ENCODE assay signal across 8 mouse cellular contexts in genomic region chr6:38635941-38636851, GRCm38 (mm10). TPM values are rescaled to one million over a fixed set of nuclear protein-coding genes. Genes with fewer than 3 reads are reported as not detected.
DNase-seq lines count a peak whose midpoint lies in the region; ATAC-seq and TF ChIP-seq lines count a peak whose summit lies in the region.

No protein-coding gene starts in this region.

- TF ChIP-seq POLR2A in cerebellum, adult 2 months (IDR thresholded peaks at IDR 0.05; ENCODE audit: borderline replicate concordance, insufficient read depth, low read length) = no peak
- no peak for TF ChIP-seq POLR2A in limb, embryonic 14.5 days (IDR thresholded peaks at IDR 0.05; ENCODE audit: borderline replicate concordance, extremely low read depth, insufficient read depth, insufficient read length)

- H3K4me2 ChIP-seq in forebrain, embryonic 11.5 days (ENCODE audit: low read depth, low read length, severe bottlenecking) = peak overlapping the region; percentile 96
- peak overlapping the region; percentile 99 for H3K4me2 ChIP-seq in hindbrain, embryonic 12.5 days (replicated peaks)
- peak overlapping the region; percentile 100 for H3K4me2 ChIP-seq in limb, embryonic 14.5 days (replicated peaks; ENCODE audit: low read depth, low read length, severe bottlenecking)
- peak overlapping the region; percentile 97 for H3K4me2 ChIP-seq in midbrain, embryonic 16.5 days (ENCODE audit: low read length)

- DNase-seq in cerebellum, adult 2 months = peak; percentile 35 to 45
- no peak for DNase-seq in cerebellum, adult 9-11 months
- DNase-seq in R1 (ENCODE audit: low read depth, low spot score) = peak; percentile 49
- peak; percentile 68 for DNase-seq in forebrain, embryonic 11.5 days (ENCODE audit: low spot score)
- DNase-seq in limb, embryonic 14.5 days (ENCODE audit: low spot score) = peak; percentile 22
- peak; percentile 38 to 49 for DNase-seq in urinary bladder, postnatal 36 days (ENCODE audit: low spot score in 2 of 2)

- ATAC-seq in forebrain, embryonic 11.5 days (replicated peaks; ENCODE audit: low FRiP score) = peak; percentile 37; the same call in 1 of the 2 replicates
- ATAC-seq in hindbrain, embryonic 12.5 days (ENCODE audit: low FRiP score) = peak; percentile 62
- ATAC-seq in limb, embryonic 14.5 days (ENCODE audit: low FRiP score, low read depth) = peak; percentile 23; the same call in 1 of the 2 replicates
- ATAC-seq in midbrain, embryonic 16.5 days = peak; percentile 67

- WGBS in cerebellum, adult 2 months = under 1% methylated on average over 71 of the region's 72 CpGs
- 2% methylated on average over 56 of the region's 72 CpGs for WGBS in forebrain, embryonic 11.5 days
- WGBS in hindbrain, embryonic 12.5 days = 2% methylated on average over 49 of the region's 72 CpGs
- 2% methylated on average over 40 of the region's 72 CpGs for WGBS in limb, embryonic 14.5 days
- 1% methylated on average over 64 of the region's 72 CpGs for WGBS in midbrain, embryonic 16.5 days

- H3K36me3 ChIP-seq in forebrain, embryonic 11.5 days (ENCODE audit: control insufficient read depth, insufficient read depth, low read length) = no peaks in the 10 kb centered on the region
- H3K36me3 ChIP-seq in hindbrain, embryonic 12.5 days = no peaks in the 10 kb centered on the region
- no peaks in the 10 kb centered on the region for H3K36me3 ChIP-seq in limb, embryonic 14.5 days (ENCODE audit: control insufficient read depth, insufficient read depth, low read length)
- H3K36me3 ChIP-seq in midbrain, embryonic 16.5 days (ENCODE audit: control insufficient read depth, insufficient read depth, low read length) = no peaks in the 10 kb centered on the region

- peak overlapping the region; percentile 44 for H3K9ac ChIP-seq in forebrain, embryonic 11.5 days (ENCODE audit: low read length)
- peak overlapping the region; percentile 65 for H3K9ac ChIP-seq in hindbrain, embryonic 12.5 days
- peak overlapping the region; percentile 49 for H3K9ac ChIP-seq in limb, embryonic 14.5 days (ENCODE audit: low read depth, low read length, severe bottlenecking)
- peak overlapping the region; percentile 47 for H3K9ac ChIP-seq in midbrain, embryonic 16.5 days (ENCODE audit: low read depth, low read length)

- peak overlapping the region; percentile 31 for H3K4me3 ChIP-seq in cerebellum, adult 2 months (replicated peaks; ENCODE audit: insufficient read depth, low read depth, low read length)
- peak overlapping the region; percentile 45 for H3K4me3 ChIP-seq in forebrain, embryonic 11.5 days (ENCODE audit: low read depth, low read length)
- peak overlapping the region; percentile 57 for H3K4me3 ChIP-seq in hindbrain, embryonic 12.5 days
- peak overlapping the region; percentile 55 for H3K4me3 ChIP-seq in limb, embryonic 14.5 days (replicated peaks; ENCODE audit: low read length)
- peak overlapping the region; percentile 63 for H3K4me3 ChIP-seq in midbrain, embryonic 16.5 days (ENCODE audit: low read depth, low read length)

- no peaks in the 10 kb centered on the region; the same call in 1 of the 2 replicates for H3K27me3 ChIP-seq in cerebellum, adult 2 months (ENCODE audit: control insufficient read depth, insufficient read depth, low read length)
- peaks cover 45% of the 10 kb centered on the region for H3K27me3 ChIP-seq in forebrain, embryonic 11.5 days (ENCODE audit: control insufficient read depth, insufficient read depth, low read length)
- peaks cover 75% of the 10 kb centered on the region for H3K27me3 ChIP-seq in hindbrain, embryonic 12.5 days
- H3K27me3 ChIP-seq in limb, embryonic 14.5 days (ENCODE audit: control insufficient read depth, insufficient read depth, low read length) = peaks cover 66% of the 10 kb centered on the region
- peaks cover 50% of the 10 kb centered on the region for H3K27me3 ChIP-seq in midbrain, embryonic 16.5 days (ENCODE audit: control insufficient read depth, insufficient read depth, low read depth, low read length)

- no peak for TF ChIP-seq CTCF in cerebellum, adult 2 months (IDR thresholded peaks at IDR 0.05; ENCODE audit: borderline replicate concordance, insufficient read depth, low read depth, low read length)

- no peak overlapping the region for H3K27ac ChIP-seq in cerebellum, adult 2 months (ENCODE audit: insufficient read depth, low read length)
- H3K27ac ChIP-seq in forebrain, embryonic 11.5 days (ENCODE audit: low read depth, low read length) = no peak overlapping the region
- no peak overlapping the region for H3K27ac ChIP-seq in hindbrain, embryonic 12.5 days
- no peak overlapping the region for H3K27ac ChIP-seq in limb, embryonic 14.5 days (replicated peaks; ENCODE audit: low read depth, low read length)
- no peak overlapping the region for H3K27ac ChIP-seq in midbrain, embryonic 16.5 days (ENCODE audit: low read length)

- H3K9me3 ChIP-seq in forebrain, embryonic 11.5 days (ENCODE audit: control insufficient read depth, low read length) = no peaks in the 10 kb centered on the region
- H3K9me3 ChIP-seq in hindbrain, embryonic 12.5 days (replicated peaks) = no peaks in the 10 kb centered on the region
- no peaks in the 10 kb centered on the region for H3K9me3 ChIP-seq in limb, embryonic 14.5 days (ENCODE audit: control insufficient read depth, low read length)
- no peaks in the 10 kb centered on the region for H3K9me3 ChIP-seq in midbrain, embryonic 16.5 days (replicated peaks; ENCODE audit: control insufficient read depth, low read length, poor library complexity, severe bottlenecking)

- no peaks in the 10 kb centered on the region; the same call in 1 of the 2 replicates for H3K4me1 ChIP-seq in cerebellum, adult 2 months (ENCODE audit: control insufficient read depth, insufficient read depth, low read length)
- peaks cover 9% of the 10 kb centered on the region; the same call in 1 of the 2 replicates for H3K4me1 ChIP-seq in forebrain, embryonic 11.5 days (replicated peaks; ENCODE audit: control insufficient read depth, insufficient read depth, low read length)
- peaks cover 20% of the 10 kb centered on the region for H3K4me1 ChIP-seq in hindbrain, embryonic 12.5 days
- H3K4me1 ChIP-seq in limb, embryonic 14.5 days (ENCODE audit: control insufficient read depth, insufficient read depth, low read length) = peaks cover 12% of the 10 kb centered on the region
- H3K4me1 ChIP-seq in midbrain, embryonic 16.5 days (ENCODE audit: control insufficient read depth, insufficient read depth, low read length) = peaks cover 15% of the 10 kb centered on the region

RNA-seq across cellular contexts. Expression of gene Klrg2, which starts 0.8 kb away (rescaled TPM):
- 0.73 and 1.0 TPM in 2 replicates for polyA plus RNA-seq in cerebellum, adult 2 months (2012; rRNA removed)
- polyA plus RNA-seq in forebrain, embryonic 11.5 days (2014; fragmentation: Nextera tagmentation; extraction: Ambion mirVana) = 0.15 TPM in 1 of 2 replicates, not detected in the other
- polyA plus RNA-seq in hindbrain, embryonic 12.5 days (2016; fragmentation: Nextera tagmentation; extraction: Ambion mirVana) = 0.18 and 0.28 TPM in 2 replicates
- 1.3 and 1.5 TPM in 2 replicates for polyA plus RNA-seq in limb, embryonic 14.5 days (2012; rRNA removed)
- 1.1 and 2.1 TPM in 2 replicates for polyA plus RNA-seq in limb, embryonic 14.5 days (2014; fragmentation: Nextera tagmentation; extraction: Ambion mirVana)
- polyA plus RNA-seq in midbrain, embryonic 16.5 days (2015; fragmentation: Nextera tagmentation; extraction: Ambion mirVana) = not detected in 2 replicates

RNA-seq across cellular contexts. Expression of gene Clec2l, which starts 26.7 kb away (rescaled TPM):
- polyA plus RNA-seq in cerebellum, adult 2 months (2012; rRNA removed) = 226 and 246 TPM in 2 replicates
- polyA plus RNA-seq in forebrain, embryonic 11.5 days (2014; fragmentation: Nextera tagmentation; extraction: Ambion mirVana) = 0.95 and 1.9 TPM in 2 replicates
- 4.1 and 4.8 TPM in 2 replicates for polyA plus RNA-seq in hindbrain, embryonic 12.5 days (2016; fragmentation: Nextera tagmentation; extraction: Ambion mirVana)
- polyA plus RNA-seq in limb, embryonic 14.5 days (2012; rRNA removed) = 16.1 and 18.2 TPM in 2 replicates
- 6.3 and 11.7 TPM in 2 replicates for polyA plus RNA-seq in limb, embryonic 14.5 days (2014; fragmentation: Nextera tagmentation; extraction: Ambion mirVana)
- 15.6 and 22.9 TPM in 2 replicates for polyA plus RNA-seq in midbrain, embryonic 16.5 days (2015; fragmentation: Nextera tagmentation; extraction: Ambion mirVana)
